Mouse (Mus musculus) lung, postnatal 0 days (tissue): ENCODE data around the gene Rps23. TPM values are rescaled to one million over a fixed set of nuclear protein-coding genes. Genes with fewer than 3 reads are reported as not detected.
A peak's percentile ranks its signal among the peaks of the same experiment; 100 is the strongest.
"Not testable (repeated sequence)": the region's sequence is repeated elsewhere in the genome, so short reads cannot be mapped to it uniquely, and the experiment has no call there.

Source experiments
- ATAC-seq: fragments of 200-750 bp; cut with Nextera tagmentation; 2 replicates; pipeline ENCODE4 v1.8.0; 2017; ENCODE audit warnings: moderate library complexity
- DNase-seq: peaks from one replicate; pipeline ENCODE4 v3.0.0-alpha.2; 2016; ENCODE audit warnings: low spot score
- H3K27ac ChIP-seq: fragments of 300-500 bp; sonication (generic); 2 replicates; pipeline ENCODE4 v1.5.1; 2014; ENCODE audit warnings: antibody characterized with exemption, mild to moderate bottlenecking, low read length, mixed read lengths
- H3K27me3 ChIP-seq: fragments of 300-500 bp; sonication (generic); replicated peaks from 2 replicates; pipeline ENCODE4 v1.6.1; 2014; ENCODE audit warnings: low read length, mixed read lengths; ENCODE audit not compliant: insufficient read depth
- H3K36me3 ChIP-seq: fragments of 300-500 bp; sonication (generic); 2 replicates; pipeline ENCODE4 v1.6.1; 2014; ENCODE audit warnings: low read length, mixed read lengths; ENCODE audit not compliant: insufficient read depth
- H3K4me1 ChIP-seq: fragments of 300-500 bp; sonication (generic); 2 replicates; pipeline ENCODE4 v1.6.1; 2014; ENCODE audit warnings: antibody characterized with exemption, low read depth, low read length, mixed read lengths; ENCODE audit not compliant: insufficient read depth
- H3K4me2 ChIP-seq: fragments of 300-500 bp; sonication (generic); replicated peaks from 2 replicates; pipeline ENCODE4 v1.6.1; 2014; ENCODE audit warnings: low read depth, mild to moderate bottlenecking, low read length, moderate library complexity, mixed read lengths
- H3K4me3 ChIP-seq: fragments of 300-500 bp; sonication (generic); 2 replicates; pipeline ENCODE4 v1.5.1; 2014; ENCODE audit warnings: low read depth, low read length
- H3K9ac ChIP-seq: fragments of 300-500 bp; sonication (generic); replicated peaks from 2 replicates; pipeline ENCODE4 v1.6.1; 2014; ENCODE audit warnings: low read depth, mild to moderate bottlenecking
- H3K9me3 ChIP-seq: fragments of 300-500 bp; sonication (generic); 2 replicates; pipeline ENCODE4 v1.6.1; 2016; ENCODE audit warnings: low read length, mixed read lengths
- CTCF ChIP-seq: IDR thresholded peaks from 2 replicates; pipeline ENCODE4 v1.5.1; 2016; ENCODE audit warnings: antibody characterized with exemption, mild to moderate bottlenecking
- EP300 ChIP-seq: IDR thresholded peaks from 2 replicates; pipeline ENCODE4 v1.6.1; 2016; ENCODE audit warnings: antibody characterized with exemption, mild to moderate bottlenecking, control low read depth
- WGBS: fragments of 180-500 bp; shearing (Covaris S2); extraction: QIAGEN DNeasy Blood & Tissue Kit; methylation state at CpG from one replicate; pipeline ENCODE4 v1.1.7; 2014; 5-methylcytosine and 5-hydroxymethylcytosine counted together
- polyA plus RNA-seq: library from polyadenylated mRNA; unstranded; fragments of >200 nt; fragmentation: Nextera tagmentation; extraction: Ambion mirVana; gene quantifications from 2 replicates; pipeline ENCODE4 v1.2.1, GENCODE M21; 2015

Gene Rps23
- polyA plus RNA-seq, 1 experiment from 2014 or later, result 205 TPM

GRCm38 (mm10) chr13:90914721-90915120 is 8.0 kb upstream of the Rps23 start:
- TF ChIP-seq EP300, result no peak
- TF ChIP-seq CTCF, result no peak
- no peak for ATAC-seq

GRCm38 (mm10) chr13:90923617-90924016 is 859 bp downstream of the Rps23 start:
- Histone ChIP-seq H3K27ac (peak overlapping the region; percentile 82; the same call in 1 of the 2 replicates), H3K9ac (peak overlapping the region; percentile 98), H3K36me3 (peaks cover 14% of the 10 kb centered on the region), H3K4me3 (peak overlapping the region; percentile 90), H3K4me2 (peak overlapping the region; percentile 61)
- WGBS, result under 1% methylated on average over 13 of the region's 13 CpGs
- H3K27me3 ChIP-seq, ATAC-seq, H3K4me1 ChIP-seq, H3K9me3 ChIP-seq: not testable (repeated sequence)
- peak; percentile 18 for DNase-seq

More at GRCm38 (mm10) chr13:90914721-90915120, 8.0 kb upstream of the Rps23 start:
- Histone ChIP-seq H3K4me1 (no peaks in the 10 kb centered on the region), H3K9ac (no peak overlapping the region), H3K27ac (no peak overlapping the region), H3K36me3 (no peaks in the 10 kb centered on the region), H3K9me3 (no peaks in the 10 kb centered on the region), H3K27me3 (no peaks in the 10 kb centered on the region), H3K4me2 (no peak overlapping the region), H3K4me3 (no peak overlapping the region)
- DNase-seq, result no peak
- WGBS, result 84% methylated on average over 4 of the region's 4 CpGs

GRCm38 (mm10) chr13:90924072-90924471 is 1.3 kb downstream of the Rps23 start:
- H3K36me3 ChIP-seq, result peaks cover 14% of the 10 kb centered on the region
- ATAC-seq (no peak), DNase-seq (no peak)
- WGBS, result 40% methylated on average over 9 of the region's 9 CpGs
- H3K4me1 ChIP-seq, result no peaks in the 10 kb centered on the region
- no peak for TF ChIP-seq EP300
- no peak for TF ChIP-seq CTCF
- H3K27ac ChIP-seq, result no peak overlapping the region
- peak overlapping the region; percentile 98 for H3K9ac ChIP-seq
- H3K9me3 ChIP-seq, result no peaks in the 10 kb centered on the region
- no peaks in the 10 kb centered on the region for H3K27me3 ChIP-seq
- peak overlapping the region; percentile 61 for H3K4me2 ChIP-seq
- H3K4me3 ChIP-seq, result peak overlapping the region; percentile 90

- 82% methylated on average over 5 of the region's 5 CpGs for WGBS
- H3K36me3 ChIP-seq, result peaks cover 14% of the 10 kb centered on the region
- ATAC-seq (no peak), DNase-seq (no peak)
- TF ChIP-seq EP300, result no peak
- TF ChIP-seq CTCF, result no peak
- no peak overlapping the region for H3K4me2 ChIP-seq
- H3K9me3 ChIP-seq, result no peaks in the 10 kb centered on the region
- no peak overlapping the region for H3K27ac ChIP-seq
- H3K27me3 ChIP-seq, result no peaks in the 10 kb centered on the region
- H3K9ac ChIP-seq, result no peak overlapping the region
- H3K4me3 ChIP-seq, result no peak overlapping the region
- no peaks in the 10 kb centered on the region for H3K4me1 ChIP-seq
These were observed 2.4 kb downstream of the Rps23 start for GRCm38 (mm10) chr13:90925191-90925590.

- no peak for ATAC-seq
- no peak for DNase-seq
- Histone ChIP-seq H3K9me3 (no peaks in the 10 kb centered on the region), H3K4me1 (no peaks in the 10 kb centered on the region), H3K27me3 (no peaks in the 10 kb centered on the region), H3K9ac (no peak overlapping the region), H3K27ac (no peak overlapping the region), H3K4me3 (no peak overlapping the region), H3K36me3 (peaks cover 14% of the 10 kb centered on the region), H3K4me2 (no peak overlapping the region)
- TF ChIP-seq EP300 (no peak), CTCF (no peak)
- WGBS, result 73% methylated on average over 7 of the region's 7 CpGs
These were observed 3.5 kb downstream of the Rps23 start for GRCm38 (mm10) chr13:90926125-90926765.

GRCm38 (mm10) chr13:90926938-90927633 is 4.3 kb downstream of the Rps23 start:
- H3K27me3 ChIP-seq, result no peaks in the 10 kb centered on the region
- H3K4me3 ChIP-seq, result no peak overlapping the region
- TF ChIP-seq EP300 (no peak), CTCF (no peak)
- H3K9ac ChIP-seq, result no peak overlapping the region
- DNase-seq, result no peak
- no peak overlapping the region for H3K27ac ChIP-seq
- H3K36me3 ChIP-seq, result peaks cover 14% of the 10 kb centered on the region
- no peak overlapping the region for H3K4me2 ChIP-seq
- ATAC-seq, result no peak
- WGBS, result 63% methylated on average over 5 of the region's 5 CpGs
- no peaks in the 10 kb centered on the region for H3K4me1 ChIP-seq
- H3K9me3 ChIP-seq, result no peaks in the 10 kb centered on the region

GRCm38 (mm10) chr13:90928266-90928665 is 5.5 kb downstream of the Rps23 start:
- not testable (repeated sequence) for ATAC-seq, H3K4me2 ChIP-seq, H3K9ac ChIP-seq, DNase-seq, H3K4me1 ChIP-seq, H3K9me3 ChIP-seq, H3K4me3 ChIP-seq, H3K27me3 ChIP-seq, H3K27ac ChIP-seq
- H3K36me3 ChIP-seq, result peaks cover 14% of the 10 kb centered on the region
- WGBS, result 88% methylated on average over 8 of the region's 10 CpGs
